Comparison of ENCODE assay signal across 21 mouse cellular contexts in genomic region chr7:123459247-123459646, GRCm38 (mm10). TPM values are rescaled to one million over a fixed set of nuclear protein-coding genes. Genes with fewer than 3 reads are reported as not detected.
DNase-seq lines count a peak whose midpoint lies in the region; ATAC-seq lines count a peak whose summit lies in the region.
"Had no signal": no experiment of that assay in that cellular context is flagged by ENCODE, and none has a peak within 500 bp of the region (broad histone marks: within the 10 kb centered on the region; RNA-seq: fewer than 3 reads in every experiment).

No protein-coding gene starts in this region.

- peak overlapping the region; percentile 69 for H3K27ac ChIP-seq in heart, embryonic 11.5 days (ENCODE audit: low read depth, low read length)
- peak overlapping the region; percentile 92 for H3K27ac ChIP-seq in liver, embryonic 12.5 days
- H3K27ac ChIP-seq in forebrain, embryonic 15.5 days (replicated peaks) = no peak overlapping the region
- H3K27ac ChIP-seq: hindbrain, embryonic 10.5 days; limb, embryonic 13.5 days had no signal

- H3K9ac ChIP-seq in heart, embryonic 11.5 days (ENCODE audit: low read depth, low read length) = no peak overlapping the region
- peak overlapping the region; percentile 43 for H3K9ac ChIP-seq in liver, embryonic 12.5 days
- H3K9ac ChIP-seq in forebrain, embryonic 15.5 days (replicated peaks) = no peak overlapping the region
- H3K9ac ChIP-seq: limb, embryonic 13.5 days had no signal

- DNase-seq in heart, adult 8-10 months (ENCODE audit: low spot score) = no peak
- peak; percentile 96 for DNase-seq in MEL-GATA-1-ER (ENCODE audit: extremely low read depth, low read depth)
- DNase-seq in testis, postnatal 10 days (ENCODE audit: low spot score) = peak; percentile 32
- no peak for DNase-seq in retina, embryonic 14.5 days (ENCODE audit: low spot score)
- DNase-seq: B cell, adult 2 months; cerebellum, adult 11-12 months; cerebellum, postnatal 36 days; kidney, adult 2 months; kidney, postnatal 36 days; lung, postnatal 10 days; thymus, postnatal 4 days had no signal

- ATAC-seq in heart, embryonic 11.5 days (replicated peaks; ENCODE audit: insufficient number of reproducible peaks, low FRiP score, low TSS enrichment) = peak; percentile 53
- ATAC-seq in liver, embryonic 12.5 days = peak; percentile 76
- ATAC-seq in forebrain, embryonic 15.5 days (replicated peaks) = no peak

- no peaks in the 10 kb centered on the region for H3K27me3 ChIP-seq in heart, embryonic 11.5 days (ENCODE audit: control insufficient read depth, insufficient read depth, low read length)
- no peaks in the 10 kb centered on the region for H3K27me3 ChIP-seq in liver, embryonic 12.5 days (replicated peaks)
- no peaks in the 10 kb centered on the region for H3K27me3 ChIP-seq in forebrain, embryonic 15.5 days
- H3K27me3 ChIP-seq: limb, embryonic 13.5 days had no signal

- no peak overlapping the region; the same call in 1 of the 2 replicates for H3K4me2 ChIP-seq in heart, embryonic 11.5 days
- peak overlapping the region; percentile 59 for H3K4me2 ChIP-seq in liver, embryonic 12.5 days
- no peak overlapping the region for H3K4me2 ChIP-seq in forebrain, embryonic 15.5 days (replicated peaks)
- H3K4me2 ChIP-seq: limb, embryonic 13.5 days; midbrain, embryonic 11.5 days had no signal

- no peak overlapping the region for H3K4me3 ChIP-seq in heart, embryonic 11.5 days (ENCODE audit: low read depth, low read length)
- H3K4me3 ChIP-seq in liver, embryonic 12.5 days = peak overlapping the region; percentile 14; the same call in 1 of the 2 replicates
- H3K4me3 ChIP-seq in forebrain, embryonic 15.5 days = no peak overlapping the region
- H3K4me3 ChIP-seq: hindbrain, embryonic 10.5 days; limb, embryonic 13.5 days had no signal

- WGBS in heart, embryonic 11.5 days (ENCODE audit: insufficient replicate concordance) = 61% methylated on average over 4 of the region's 4 CpGs
- 22% methylated on average over 4 of the region's 4 CpGs for WGBS in liver, embryonic 12.5 days (ENCODE audit: insufficient replicate concordance)
- 87% methylated on average over 4 of the region's 4 CpGs for WGBS in forebrain, embryonic 15.5 days

- peaks cover 7% of the 10 kb centered on the region for H3K4me1 ChIP-seq in heart, embryonic 11.5 days (ENCODE audit: control insufficient read depth, insufficient read depth, low read length)
- H3K4me1 ChIP-seq in liver, embryonic 12.5 days = peaks cover 78% of the 10 kb centered on the region
- no peaks in the 10 kb centered on the region for H3K4me1 ChIP-seq in forebrain, embryonic 15.5 days
- H3K4me1 ChIP-seq: hindbrain, embryonic 10.5 days had no signal

- H3K9me3 ChIP-seq in heart, embryonic 11.5 days (replicated peaks; ENCODE audit: control insufficient read depth, low read length) = no peaks in the 10 kb centered on the region
- H3K9me3 ChIP-seq in liver, embryonic 12.5 days (replicated peaks) = no peaks in the 10 kb centered on the region
- H3K9me3 ChIP-seq in forebrain, embryonic 15.5 days = no peaks in the 10 kb centered on the region
- H3K9me3 ChIP-seq: hindbrain, embryonic 10.5 days; limb, embryonic 13.5 days had no signal

- no peaks in the 10 kb centered on the region for H3K36me3 ChIP-seq in heart, embryonic 11.5 days (ENCODE audit: control insufficient read depth, insufficient read depth, low read length)
- no peaks in the 10 kb centered on the region for H3K36me3 ChIP-seq in liver, embryonic 12.5 days
- H3K36me3 ChIP-seq in forebrain, embryonic 15.5 days = no peaks in the 10 kb centered on the region
- H3K36me3 ChIP-seq: hindbrain, embryonic 10.5 days; limb, embryonic 13.5 days had no signal

RNA-seq across cellular contexts. Expression of gene Aqp8, which starts 2.8 kb away (rescaled TPM):
- polyA plus RNA-seq in heart, embryonic 11.5 days (2014; fragmentation: Nextera tagmentation; extraction: Ambion mirVana) = 4.5 and 5.2 TPM in 2 replicates
- total RNA-seq in heart, adult 8-10 months (2022) = 10 to 100 TPM in 2 of 4 experiments, 1 to 10 TPM in 2; 9.5 to 11.9 (median 10.1) TPM
- polyA plus RNA-seq in liver, embryonic 12.5 days (2016; fragmentation: Nextera tagmentation; extraction: Ambion mirVana) = 2.4 and 2.6 TPM in 2 replicates
- not detected in 2 replicates for polyA plus RNA-seq in forebrain, embryonic 15.5 days (2015; fragmentation: Nextera tagmentation; extraction: Ambion mirVana)
- total RNA-seq: gastrocnemius, adult 8-10 months; layer of hippocampus, postnatal 10 days; left cerebral cortex, postnatal 10 days had no signal
- polyA plus RNA-seq: limb, embryonic 13.5 days; neural tube, embryonic 14.5 days had no signal

RNA-seq across cellular contexts. Expression of gene Zkscan2, which starts 41.0 kb away (rescaled TPM):
- polyA plus RNA-seq in heart, embryonic 11.5 days (2014; fragmentation: Nextera tagmentation; extraction: Ambion mirVana) = 4.4 and 4.8 TPM in 2 replicates
- under 1 TPM; 0.32 to 0.87 (median 0.46) TPM for total RNA-seq in heart, adult 8-10 months (2022)
- polyA plus RNA-seq in liver, embryonic 12.5 days (2016; fragmentation: Nextera tagmentation; extraction: Ambion mirVana) = 0.48 and 0.59 TPM in 2 replicates
- 10.0 and 10.7 TPM in 2 replicates for polyA plus RNA-seq in forebrain, embryonic 15.5 days (2015; fragmentation: Nextera tagmentation; extraction: Ambion mirVana)

Comparison
In these comparisons a context has a peak if more than half of its experiments do, and no peak if none do; other contexts are left out.
1. DNase-seq: peak in MEL-GATA-1-ER (single experiment) and testis, postnatal 10 days (single experiment); none in heart, adult 8-10 months (single experiment) and retina, embryonic 14.5 days (single experiment).